Mouse (Mus musculus) midbrain, embryonic 15.5 days (tissue): ENCODE results near the gene Dph1. TPM values are rescaled to one million over a fixed set of nuclear protein-coding genes. Genes with fewer than 3 reads are reported as not detected.

ENCODE experiments used
- ATAC-seq: fragments of 200-750 bp; cut with Nextera tagmentation; replicated peaks from 2 replicates; pipeline ENCODE4 v1.8.0; 2017; ENCODE audit warnings: moderate TSS enrichment
- H3K27ac ChIP-seq: fragments of 300-500 bp; sonication (generic); 2 replicates; pipeline ENCODE4 v1.5.1; 2015; ENCODE audit warnings: mild to moderate bottlenecking, inconsistent platforms
- H3K27me3 ChIP-seq: fragments of 300-500 bp; sonication (generic); replicated peaks from 2 replicates; pipeline ENCODE4 v1.6.1; 2015; ENCODE audit warnings: inconsistent platforms
- H3K36me3 ChIP-seq: fragments of 300-500 bp; sonication (generic); replicated peaks from 2 replicates; pipeline ENCODE4 v1.6.1; 2015; ENCODE audit warnings: inconsistent platforms
- H3K4me1 ChIP-seq: fragments of 300-500 bp; sonication (generic); 2 replicates; pipeline ENCODE4 v1.6.1; 2015; ENCODE audit warnings: inconsistent platforms
- H3K4me2 ChIP-seq: fragments of 300-500 bp; sonication (generic); 2 replicates; pipeline ENCODE4 v1.6.1; 2015; ENCODE audit warnings: inconsistent platforms, mild to moderate bottlenecking, moderate library complexity
- H3K4me3 ChIP-seq: fragments of 300-500 bp; sonication (generic); 2 replicates; pipeline ENCODE4 v1.5.1; 2015; ENCODE audit warnings: mild to moderate bottlenecking, inconsistent platforms
- H3K9ac ChIP-seq: fragments of 300-500 bp; sonication (generic); 2 replicates; pipeline ENCODE4 v1.6.1; 2015; ENCODE audit warnings: mild to moderate bottlenecking, inconsistent platforms
- H3K9me3 ChIP-seq: fragments of 300-500 bp; sonication (generic); 2 replicates; pipeline ENCODE4 v1.6.1; 2016; ENCODE audit warnings: inconsistent platforms
- WGBS: fragments of 180-500 bp; shearing (Covaris S2); methylation state at CpG from one replicate; pipeline ENCODE4 v1.1.7; 2015; ENCODE audit warnings: mixed read lengths; 5-methylcytosine and 5-hydroxymethylcytosine counted together
- polyA plus RNA-seq: library from polyadenylated mRNA; unstranded; fragments of >200 nt; fragmentation: Nextera tagmentation; extraction: Ambion mirVana; gene quantifications from 2 replicates; pipeline ENCODE4 v1.2.1, GENCODE M21; 2015

Dph1 gene
- polyA plus RNA-seq, 1 experiment from 2014 or later, result 13.1 TPM

- Histone ChIP-seq H3K9ac (peak overlapping the region; percentile 28), H3K4me2 (peak overlapping the region; percentile 95), H3K36me3 (no peaks in the 10 kb centered on the region), H3K27ac (peak overlapping the region; percentile 27), H3K4me3 (peak overlapping the region; percentile 44), H3K4me1 (peaks cover 85% of the 10 kb centered on the region), H3K27me3 (peaks cover 42% of the 10 kb centered on the region), H3K9me3 (no peaks in the 10 kb centered on the region)
- ATAC-seq, result peak; percentile 78
- under 1% methylated on average over 38 of the region's 38 CpGs for WGBS
Measured at GRCm38 (mm10) chr11:75170136-75170751, 20.8 kb downstream of the Dph1 start.

- Histone ChIP-seq H3K9ac (peak within 1 kb of the TSS; percentile 46), H3K36me3 (no peaks in the 10 kb centered on the region), H3K4me2 (peak within 1 kb of the TSS; percentile 95), H3K4me1 (peaks cover 86% of the 10 kb centered on the region), H3K27ac (peak within 1 kb of the TSS; percentile 27), H3K27me3 (peaks cover 49% of the 10 kb centered on the region), H3K9me3 (no peaks in the 10 kb centered on the region), H3K4me3 (peak within 1 kb of the TSS; percentile 44)
- 6% methylated on average over 23 of the region's 23 CpGs for WGBS
- peak; percentile 0; the same call in 1 of the 2 replicates for ATAC-seq
Measured at GRCm38 (mm10) chr11:75169405-75170080, 21.5 kb downstream of the Dph1 start, which contains the start of gene Hic1. Gene Hic1, minus strand, starts transcription at chr11:75169519.

GRCm38 (mm10) chr11:75168590-75169361, 22.3 kb downstream of the Dph1 start:
- Histone ChIP-seq H3K4me3 (peak overlapping the region; percentile 44), H3K9me3 (no peaks in the 10 kb centered on the region), H3K36me3 (no peaks in the 10 kb centered on the region), H3K4me2 (peak overlapping the region; percentile 95), H3K27ac (no peak overlapping the region), H3K9ac (peak overlapping the region; percentile 46), H3K4me1 (peaks cover 80% of the 10 kb centered on the region), H3K27me3 (peaks cover 57% of the 10 kb centered on the region)
- WGBS, result under 1% methylated on average over 74 of the region's 83 CpGs
- ATAC-seq, result no peak

GRCm38 (mm10) chr11:75167643-75168589, 23.1 kb downstream of the Dph1 start:
- Histone ChIP-seq H3K27ac (no peak overlapping the region), H3K36me3 (0 out of 2 replicates have a peak, but pooled peaks cover 2% of the 10 kb centered on the region), H3K9me3 (no peaks in the 10 kb centered on the region), H3K4me3 (peak overlapping the region; percentile 44), H3K4me1 (peaks cover 75% of the 10 kb centered on the region), H3K27me3 (peaks cover 64% of the 10 kb centered on the region), H3K9ac (peak overlapping the region; percentile 46; the same call in 1 of the 2 replicates), H3K4me2 (peak overlapping the region; percentile 95)
- 4% methylated on average over 52 of the region's 63 CpGs for whole genome bisulfite sequencing
- no peak for ATAC-seq

GRCm38 (mm10) chr11:75166861-75167642, 24.0 kb downstream of the Dph1 start:
- H3K9ac ChIP-seq, result no peak overlapping the region; the same call in 1 of the 2 replicates
- 1% methylated on average over 68 of the region's 68 CpGs for WGBS

GRCm38 (mm10) chr11:75166193-75166842, 24.7 kb downstream of the Dph1 start:
- H3K27ac ChIP-seq, result no peak overlapping the region
- H3K36me3 ChIP-seq, result 0 out of 2 replicates have a peak, but pooled peaks cover 2% of the 10 kb centered on the region
- 2% methylated on average over 55 of the region's 55 CpGs for WGBS
- peak overlapping the region; percentile 95 for H3K4me2 ChIP-seq
- ATAC-seq, result no peak
- H3K9me3 ChIP-seq, result no peaks in the 10 kb centered on the region
- no peak overlapping the region; the same call in 1 of the 2 replicates for H3K9ac ChIP-seq
- peak overlapping the region; percentile 44 for H3K4me3 ChIP-seq
- peaks cover 68% of the 10 kb centered on the region for H3K27me3 ChIP-seq
- H3K4me1 ChIP-seq, result peaks cover 59% of the 10 kb centered on the region

More at GRCm38 (mm10) chr11:75166861-75167642, 24.0 kb downstream of the Dph1 start:
- Histone ChIP-seq H3K27ac (no peak overlapping the region), H3K4me3 (peak overlapping the region; percentile 44), H3K27me3 (peaks cover 70% of the 10 kb centered on the region), H3K4me2 (peak overlapping the region; percentile 95), H3K36me3 (0 out of 2 replicates have a peak, but pooled peaks cover 2% of the 10 kb centered on the region), H3K9me3 (no peaks in the 10 kb centered on the region), H3K4me1 (peaks cover 67% of the 10 kb centered on the region)
- ATAC-seq, result no peak

GRCm38 (mm10) chr11:75165441-75166192, 25.4 kb downstream of the Dph1 start:
- Histone ChIP-seq H3K4me2 (peak overlapping the region; percentile 95), H3K27me3 (peaks cover 67% of the 10 kb centered on the region), H3K4me1 (peaks cover 53% of the 10 kb centered on the region), H3K4me3 (peak overlapping the region; percentile 44), H3K36me3 (0 out of 2 replicates have a peak, but pooled peaks cover 2% of the 10 kb centered on the region), H3K9me3 (no peaks in the 10 kb centered on the region), H3K27ac (no peak overlapping the region), H3K9ac (no peak overlapping the region)
- 5% methylated on average over 54 of the region's 54 CpGs for WGBS
- ATAC-seq, result no peak

- Histone ChIP-seq H3K9ac (no peak overlapping the region), H3K9me3 (no peaks in the 10 kb centered on the region), H3K27me3 (peaks cover 67% of the 10 kb centered on the region), H3K4me3 (no peak overlapping the region), H3K4me2 (no peak overlapping the region), H3K27ac (no peak overlapping the region), H3K4me1 (peaks cover 45% of the 10 kb centered on the region), H3K36me3 (peaks cover 8% of the 10 kb centered on the region; the same call in 1 of the 2 replicates)
- 20% methylated on average over 15 of the region's 15 CpGs for WGBS
- ATAC-seq, result no peak
Measured at GRCm38 (mm10) chr11:75164750-75165149, 26.3 kb downstream of the Dph1 start.

- Histone ChIP-seq H3K4me2 (no peak overlapping the region), H3K27me3 (peaks cover 65% of the 10 kb centered on the region), H3K4me1 (peaks cover 38% of the 10 kb centered on the region), H3K4me3 (no peak overlapping the region), H3K36me3 (peaks cover 10% of the 10 kb centered on the region; the same call in 1 of the 2 replicates), H3K27ac (no peak overlapping the region), H3K9me3 (no peaks in the 10 kb centered on the region), H3K9ac (no peak overlapping the region)
- WGBS, result 72% methylated on average over 2 of the region's 2 CpGs
- ATAC-seq, result no peak
Measured at GRCm38 (mm10) chr11:75164051-75164450, 27.0 kb downstream of the Dph1 start.

GRCm38 (mm10) chr11:75163379-75163778, 27.7 kb downstream of the Dph1 start:
- H3K4me2 ChIP-seq, result no peak overlapping the region
- H3K36me3 ChIP-seq, result peaks cover 10% of the 10 kb centered on the region; the same call in 1 of the 2 replicates
- ATAC-seq, result no peak
- H3K9ac ChIP-seq, result no peak overlapping the region
- H3K9me3 ChIP-seq, result no peaks in the 10 kb centered on the region
- H3K27me3 ChIP-seq, result peaks cover 58% of the 10 kb centered on the region
- no peak overlapping the region for H3K4me3 ChIP-seq
- 94% methylated on average over 6 of the region's 6 CpGs for WGBS
- no peak overlapping the region for H3K27ac ChIP-seq
- peaks cover 31% of the 10 kb centered on the region for H3K4me1 ChIP-seq
